Mouse (Mus musculus) heart, postnatal 10 days (tissue): Measurements from ENCODE around the gene Guca2a. TPM values are rescaled to one million over a fixed set of nuclear protein-coding genes. Genes with fewer than 3 reads are reported as not detected.

Source experiments
- DNase-seq, 2 experiments: peaks; one replicate each; pipeline ENCODE4 v3.0.0; 2021
- intact Hi-C: fragments of 180-260 bp; cut with DNase I; formaldehyde crosslinking; loops from one replicate; pipeline ENCODE4 v1.15.1; 2025
- total RNA-seq, 2 experiments: library from RNA; stranded (reverse); gene quantifications; 2 replicates each; pipeline ENCODE4 v1.2.3; 2021

Gene Guca2a
- total RNA-seq, 2 experiments from 2014 or later: not detected

DNA sequence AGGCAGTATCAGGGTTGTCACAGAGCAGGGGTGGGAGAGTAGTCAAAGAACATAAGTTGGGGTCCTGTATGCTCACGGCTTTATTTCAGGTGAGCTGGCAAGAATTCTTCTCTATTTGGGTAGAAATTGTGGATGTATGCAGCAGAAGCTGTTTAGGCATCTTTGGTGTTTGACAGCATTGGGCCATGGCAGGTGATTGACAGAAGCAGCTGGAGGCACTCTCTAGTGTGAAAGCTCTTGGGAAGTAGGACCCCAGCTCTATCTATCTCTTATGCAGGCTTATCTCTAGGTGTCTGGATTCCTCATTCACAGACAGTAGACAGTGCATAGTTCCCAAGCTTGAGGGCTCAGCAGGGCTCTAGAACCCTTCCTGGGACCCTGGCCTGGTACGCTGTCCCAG, 48.2 kb downstream of the Guca2a start:
- DNase-seq: no peak
- intact Hi-C loops: no loop called here

Other genes starting within 250 kb of the Guca2a start
- under 1 TPM; 0.35 to 0.65 TPM for gene Ccdc30, start 222.2 kb upstream of the Guca2a start, total RNA-seq
- gene Ppcs, start 215.3 kb upstream of the Guca2a start, total RNA-seq: 10 to 100 TPM in 1 of 2 experiments, 1 to 10 TPM in 1; 9.6 to 17.0 TPM
- gene Zmynd12, start 214.9 kb upstream of the Guca2a start, total RNA-seq: not detected
- gene Rimkla, start 145.1 kb upstream of the Guca2a start, total RNA-seq: 1 to 10 TPM; 1.3 to 1.5 TPM
- gene Foxj3, start 100.7 kb upstream of the Guca2a start, total RNA-seq: 10 to 100 TPM; 41.6 to 44.0 TPM
- 1 to 10 TPM; 4.8 to 7.9 TPM for gene Frg2f1, start 98.2 kb upstream of the Guca2a start, total RNA-seq
- gene Guca2b, start 21.2 kb downstream of the Guca2a start, total RNA-seq: not detected
- gene Hivep3, start 96.1 kb downstream of the Guca2a start, total RNA-seq: 1 to 10 TPM; 5.7 to 5.9 TPM